Mouse (Mus musculus) mature B cell (primary cell): ENCODE data around the gene Vopp1.

Experiments used
- in situ Hi-C: fragments of 300-500 bp; cut with MboI; formaldehyde crosslinking; loops from 2 replicates; pipeline ENCODE4 v1.14.3; 2019

Vopp1 gene

DNA sequence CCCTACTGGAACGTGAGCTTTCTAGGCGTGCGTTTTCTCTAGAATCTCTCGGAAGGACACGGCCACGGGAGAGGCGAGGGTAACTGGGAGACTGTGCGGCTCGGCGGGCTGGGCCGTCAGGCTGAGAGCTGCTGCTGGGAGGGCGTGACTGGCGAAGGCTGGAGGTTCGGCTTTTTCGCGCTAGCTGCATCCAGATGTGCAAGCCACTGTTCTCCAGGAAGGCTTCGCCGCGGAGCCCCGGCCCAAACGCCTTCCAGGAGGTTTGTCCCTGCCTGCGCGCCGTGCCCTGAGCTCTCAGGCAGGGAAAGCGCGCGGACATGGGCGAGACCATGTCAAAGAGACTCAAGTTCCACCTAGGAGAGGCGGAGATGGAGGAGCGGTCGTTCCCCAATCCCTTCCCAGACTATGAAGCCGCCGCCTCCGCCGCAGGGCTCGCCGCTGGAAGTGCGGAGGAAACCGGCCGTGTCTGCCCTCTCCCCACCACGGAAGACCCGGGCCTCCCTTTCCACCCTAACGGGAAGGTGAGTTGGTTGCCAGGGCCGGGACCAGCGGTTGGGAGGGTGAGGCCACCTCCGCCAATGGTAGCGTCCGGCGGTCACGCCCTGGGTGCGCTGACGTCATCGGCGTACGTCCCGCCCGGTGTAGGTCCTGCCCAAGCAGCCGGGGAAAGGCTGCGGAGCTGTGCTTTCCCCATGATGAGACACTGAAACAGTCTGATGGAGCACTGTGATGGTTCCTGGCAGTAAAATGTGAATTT is 122.0 kb downstream of the Vopp1 start:
- in situ Hi-C loops = no loop called here

DNA sequence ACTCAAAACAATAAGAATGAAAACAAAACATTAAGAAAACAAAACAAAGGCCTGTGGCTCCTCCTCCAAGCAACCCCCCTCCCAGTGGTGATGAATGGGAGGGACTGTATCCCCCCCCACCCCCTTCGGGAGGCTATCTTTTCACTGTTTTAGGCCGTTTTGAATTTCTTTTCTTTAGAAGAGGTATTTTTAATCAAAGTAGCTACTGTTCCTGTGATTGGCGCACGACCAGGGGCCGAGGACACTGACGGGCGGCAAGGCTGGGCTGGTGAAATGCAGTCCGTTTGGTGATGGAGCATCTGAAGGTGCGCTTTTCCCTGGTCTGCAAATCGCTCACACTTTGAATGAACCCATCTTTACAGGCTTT is 122.6 kb downstream of the Vopp1 start, which contains the start of gene Lancl2:
Gene Lancl2 (plus strand): TSS at position 165 of the 367 bp plus-strand sequence.
- in situ Hi-C loops = no loop called here

DNA sequence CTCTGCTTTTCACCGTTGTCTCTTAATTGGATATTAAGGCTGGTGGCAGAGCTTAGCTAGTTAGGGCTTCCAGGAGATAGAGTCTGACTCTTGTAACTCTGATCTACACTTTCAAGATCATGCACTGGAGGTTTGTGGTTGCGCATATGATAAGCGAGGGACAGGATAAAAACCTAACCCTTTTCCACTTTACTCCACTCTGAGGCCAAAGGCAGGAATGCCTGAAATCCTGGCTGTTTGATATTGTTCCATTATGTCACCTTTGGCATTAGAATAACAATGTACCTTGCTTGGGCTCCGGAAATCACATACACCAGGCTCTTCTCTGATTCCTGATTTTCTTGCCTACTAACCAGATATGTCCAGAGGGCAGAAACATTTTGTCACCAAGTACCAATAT is 123.3 kb downstream of the Vopp1 start:
- in situ Hi-C loops = no loop called here

DNA sequence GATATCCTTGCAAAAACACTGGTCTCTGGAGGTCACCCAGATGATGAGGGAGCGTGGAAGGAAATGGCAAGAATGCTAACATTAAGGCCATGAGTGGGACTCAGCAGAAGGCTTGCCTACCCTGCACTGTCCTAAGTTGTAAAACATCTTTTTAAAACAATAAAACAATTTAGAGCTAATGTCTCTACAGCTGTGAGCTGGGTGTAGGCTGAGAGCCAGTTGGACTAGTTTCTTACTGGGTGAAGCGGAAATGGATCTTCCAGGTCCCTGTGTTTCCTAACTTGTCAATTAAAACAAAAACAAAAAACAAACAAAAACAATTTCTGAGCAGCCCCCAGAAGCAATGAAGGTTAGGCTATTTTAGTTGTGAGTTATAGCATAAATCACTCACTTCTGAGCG is 131.8 kb downstream of the Vopp1 start:
- in situ Hi-C loops = loop anchor here (25.0 kb wide), 1 partner anchor 781 kb away; the partner anchor contains the start of genes Nt5c3 and Vmn1r4

DNA sequence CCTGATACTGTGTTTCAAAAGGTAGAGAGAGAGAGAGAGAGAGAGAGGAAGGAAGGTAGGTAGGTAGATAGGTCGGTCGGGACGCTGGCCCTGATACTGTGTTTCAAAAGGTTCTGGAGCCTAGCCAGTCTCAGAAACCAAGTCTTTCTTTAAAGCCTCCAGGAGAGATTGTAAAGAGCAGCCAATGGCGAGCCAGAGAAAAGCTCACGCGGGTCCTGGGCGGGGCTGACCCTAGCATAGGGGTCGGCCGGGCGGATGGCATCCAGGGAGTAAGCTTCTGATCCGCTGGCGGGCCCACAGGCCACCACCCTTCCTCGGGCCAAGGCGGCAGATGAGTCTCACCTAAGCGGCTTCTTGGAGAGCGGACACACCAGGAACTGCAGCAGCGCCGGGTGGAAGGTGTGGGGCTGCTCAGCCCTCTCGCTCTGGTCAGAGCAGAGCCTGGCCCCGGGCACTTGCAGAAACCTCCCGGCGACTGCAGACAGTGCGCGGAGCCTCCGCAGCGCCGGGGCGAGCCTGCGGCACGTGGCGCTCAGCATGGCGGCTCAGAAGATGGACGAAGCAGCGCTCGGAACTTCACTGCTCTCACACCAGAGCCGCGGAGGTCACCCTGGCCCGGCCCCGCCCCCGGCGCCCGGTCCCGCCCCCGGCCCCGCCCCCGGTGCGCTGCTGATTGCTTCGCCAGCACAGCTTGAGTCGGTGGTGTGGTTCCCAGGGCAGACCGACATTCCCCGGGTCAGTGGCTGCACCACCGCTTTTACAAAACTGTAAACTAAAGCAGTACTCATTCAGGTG is 133.3 kb downstream of the Vopp1 start, which contains the start of gene Pyurf:
Gene Pyurf (minus strand): TSS at position 612 of the 795 bp plus-strand sequence.
- in situ Hi-C loops = loop anchor here (25.0 kb wide), 1 partner anchor 779 kb away; the partner anchor contains the start of genes Nt5c3 and Vmn1r4

DNA sequence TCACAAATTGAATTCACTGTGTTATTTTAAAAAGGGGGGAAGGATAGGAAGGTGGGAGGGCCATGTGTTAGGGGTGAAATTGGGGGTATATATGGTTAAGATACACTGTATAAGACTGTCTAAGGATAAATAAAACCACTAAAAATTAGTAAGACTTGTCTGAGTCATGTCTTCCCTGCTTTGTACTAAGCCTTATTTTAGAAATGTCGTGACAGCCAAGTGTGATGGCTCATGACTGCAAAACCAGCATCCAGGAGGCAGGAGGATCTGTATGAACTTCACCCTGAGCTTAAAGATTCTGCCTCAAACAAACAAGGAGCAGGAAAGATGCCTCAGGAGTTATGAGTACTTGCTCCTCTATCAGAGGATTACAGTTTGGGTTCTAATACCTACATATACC is 140.8 kb downstream of the Vopp1 start:
- in situ Hi-C loops = loop anchor here (25.0 kb wide), 1 partner anchor 772 kb away; the partner anchor contains the start of genes Nt5c3 and Vmn1r4
